Mouse (Mus musculus): Measurements from ENCODE around the gene Abraxas1. TPM values are rescaled to one million over a fixed set of nuclear protein-coding genes. Genes with fewer than 3 reads are reported as not detected.
A peak's percentile ranks its signal among the peaks of the same experiment; 100 is the strongest.

The Abraxas1 gene
- polyA plus RNA-seq (2012; rRNA removed) = 4.6 and 4.9 TPM in 2 replicates

DNA sequence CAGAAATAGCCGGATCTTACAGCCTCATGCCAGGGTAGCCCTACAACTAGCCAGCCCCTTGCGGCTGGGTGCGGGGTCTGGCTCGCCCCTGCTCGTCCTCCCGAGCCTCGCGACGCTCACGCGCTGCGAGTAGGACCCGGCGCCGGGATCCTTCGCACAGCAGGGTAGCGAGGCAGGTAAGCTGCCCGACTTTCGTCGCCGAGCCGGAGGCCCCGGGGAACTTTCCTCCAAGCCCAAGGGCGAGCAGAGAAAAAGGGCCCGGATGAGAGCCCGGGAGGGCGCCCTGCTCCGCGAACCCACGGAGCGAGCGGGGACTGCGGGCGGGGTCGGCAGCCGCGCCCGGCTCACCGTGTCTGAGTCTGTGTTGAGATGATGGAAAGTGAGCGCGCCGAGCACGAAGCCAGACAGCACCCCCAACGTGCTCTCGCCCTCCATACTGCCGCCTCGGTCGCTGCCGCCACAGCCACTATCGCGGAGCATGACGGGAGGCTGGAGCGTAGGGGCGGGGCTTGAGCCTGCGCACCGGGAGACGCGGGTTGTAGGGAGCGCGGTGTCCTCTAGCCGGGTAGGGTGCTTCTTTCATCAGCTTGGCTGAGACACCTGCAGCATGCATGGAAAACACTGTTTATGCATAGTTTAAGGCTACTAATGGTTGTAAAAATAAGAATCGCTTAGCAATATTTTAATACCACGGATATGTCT is at the start of gene Abraxas1:
Abraxas1 (minus strand) TSS at position 483 of the 702 bp plus-strand sequence.
- H3K4me3 ChIP-seq (ENCODE audit: insufficient read depth, low read depth, low read length) = peak within 1 kb of the TSS; percentile 95
- WGBS = under 1% methylated on average over 63 of the region's 63 CpGs
- H3K27me3 ChIP-seq (replicated peaks; ENCODE audit: control insufficient read depth, insufficient read depth, low read length) = no peaks in the 10 kb centered on the region
- TF ChIP-seq CTCF (conservative IDR thresholded peaks at IDR 0.05; ENCODE audit: insufficient read depth, insufficient read length, low read depth, low read length) = no peak
- TF ChIP-seq POLR2A (IDR thresholded peaks at IDR 0.05; ENCODE audit: low read depth, low read length) = peak; percentile 74
- H3K27ac ChIP-seq (ENCODE audit: insufficient read depth, low read depth, low read length) = no peak within 1 kb of the TSS
- no peaks in the 10 kb centered on the region for H3K36me3 ChIP-seq (ENCODE audit: control insufficient read depth, insufficient read depth, low read length)
- H3K4me1 ChIP-seq (ENCODE audit: control insufficient read depth, insufficient read depth, low read length) = 0 out of 2 replicates have a peak, but pooled peaks cover 4% of the 10 kb centered on the region
- peak; percentile 90 for DNase-seq

DNA sequence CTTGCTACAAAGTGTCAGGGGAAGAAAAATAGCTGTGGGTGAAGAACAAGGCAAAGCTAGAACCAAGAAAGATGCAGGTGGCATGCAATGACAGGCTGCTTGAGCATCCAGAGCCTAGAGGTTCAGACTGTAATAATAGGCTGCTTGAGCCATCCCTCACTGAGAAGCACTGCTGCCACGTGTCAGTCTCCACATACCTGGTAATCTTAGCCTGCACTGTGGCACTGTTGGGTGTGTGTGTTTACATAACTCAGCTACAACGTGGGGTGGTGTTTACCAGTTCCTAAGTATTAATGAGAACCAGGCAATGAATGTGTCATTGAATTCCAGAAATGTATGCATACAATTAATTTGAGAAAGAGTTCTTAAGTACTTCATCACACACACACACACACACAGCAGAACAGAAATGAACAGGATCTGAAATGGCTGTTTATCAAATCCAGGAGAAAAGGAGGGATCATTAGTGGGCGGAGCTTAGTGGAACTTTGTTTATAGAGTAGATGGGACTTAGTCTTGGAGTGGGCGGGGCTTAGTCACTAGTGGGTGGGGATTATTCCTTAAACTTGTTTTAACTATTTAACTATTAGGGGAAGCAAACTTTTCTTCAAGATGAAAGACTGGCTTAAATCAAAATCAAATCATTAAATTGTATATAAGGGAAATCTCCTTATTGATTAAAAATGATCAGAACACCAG is 48.6 kb upstream of the Abraxas1 start:
- TF ChIP-seq CTCF (conservative IDR thresholded peaks at IDR 0.05; ENCODE audit: insufficient read depth, insufficient read length, low read depth, low read length) (no peak), POLR2A (IDR thresholded peaks at IDR 0.05; ENCODE audit: low read depth, low read length) (no peak)
- H3K4me3 ChIP-seq (ENCODE audit: insufficient read depth, low read depth, low read length) = no peak overlapping the region
- DNase-seq = no peak
- H3K36me3 ChIP-seq (ENCODE audit: control insufficient read depth, insufficient read depth, low read length) = no peaks in the 10 kb centered on the region
- peaks cover 4% of the 10 kb centered on the region; the same call in 1 of the 2 replicates for H3K4me1 ChIP-seq (ENCODE audit: control insufficient read depth, insufficient read depth, low read length)
- H3K27me3 ChIP-seq (replicated peaks; ENCODE audit: control insufficient read depth, insufficient read depth, low read length) = no peaks in the 10 kb centered on the region
- H3K27ac ChIP-seq (ENCODE audit: insufficient read depth, low read depth, low read length) = no peak overlapping the region
- 60% methylated on average over 4 of the region's 4 CpGs for WGBS

DNA sequence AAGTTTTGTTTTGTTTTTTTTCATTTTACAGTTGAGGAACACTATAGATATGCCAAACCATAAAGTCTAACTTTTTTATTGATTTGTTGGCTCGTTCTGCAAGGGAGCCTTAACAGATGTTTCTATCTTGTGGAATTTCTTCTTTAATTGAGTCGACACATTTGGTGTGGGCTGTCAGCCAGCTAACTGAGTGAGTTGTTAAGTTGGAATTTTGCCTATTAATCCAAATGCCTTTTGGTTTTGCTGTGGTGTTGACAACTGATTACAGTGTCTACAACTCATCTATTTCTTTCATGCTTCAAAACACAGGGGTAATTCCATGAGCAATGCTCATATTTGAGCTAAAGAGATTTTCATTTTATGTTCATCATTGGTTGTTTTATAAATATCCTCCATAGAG is 45.4 kb upstream of the Abraxas1 start:
- no peaks in the 10 kb centered on the region for H3K36me3 ChIP-seq (ENCODE audit: control insufficient read depth, insufficient read depth, low read length)
- WGBS = 30% methylated on average over 2 of the region's 2 CpGs
- peaks cover 4% of the 10 kb centered on the region; the same call in 1 of the 2 replicates for H3K4me1 ChIP-seq (ENCODE audit: control insufficient read depth, insufficient read depth, low read length)
- H3K27me3 ChIP-seq (replicated peaks; ENCODE audit: control insufficient read depth, insufficient read depth, low read length) = no peaks in the 10 kb centered on the region
- DNase-seq = peak; percentile 47
- no peak for TF ChIP-seq CTCF (conservative IDR thresholded peaks at IDR 0.05; ENCODE audit: insufficient read depth, insufficient read length, low read depth, low read length)
- H3K27ac ChIP-seq (ENCODE audit: insufficient read depth, low read depth, low read length) = no peak overlapping the region
- no peak overlapping the region for H3K4me3 ChIP-seq (ENCODE audit: insufficient read depth, low read depth, low read length)

DNA sequence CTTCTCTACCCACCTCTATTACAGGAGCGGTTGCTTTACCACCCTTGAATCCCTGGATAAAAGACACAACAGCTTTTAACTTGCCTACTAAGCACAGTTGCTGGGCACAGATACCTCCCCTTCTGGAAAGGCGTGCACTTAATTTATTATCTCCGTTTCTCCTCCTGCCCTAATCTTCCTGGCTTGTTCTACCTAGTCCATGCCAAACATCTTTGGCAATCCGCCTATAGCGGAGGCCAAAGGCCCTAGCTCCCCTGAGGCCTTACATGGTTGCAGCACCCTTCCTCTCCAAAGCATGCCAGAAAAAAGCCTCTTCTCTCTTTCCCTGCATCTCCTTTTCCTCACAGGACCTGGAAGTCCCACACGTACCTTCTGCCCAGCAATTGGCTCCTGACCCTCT is 43.7 kb upstream of the Abraxas1 start:
- Histone ChIP-seq H3K27me3 (replicated peaks; ENCODE audit: control insufficient read depth, insufficient read depth, low read length) (no peaks in the 10 kb centered on the region), H3K36me3 (ENCODE audit: control insufficient read depth, insufficient read depth, low read length) (no peaks in the 10 kb centered on the region), H3K27ac (ENCODE audit: insufficient read depth, low read depth, low read length) (no peak overlapping the region), H3K4me1 (ENCODE audit: control insufficient read depth, insufficient read depth, low read length) (peaks cover 4% of the 10 kb centered on the region; the same call in 1 of the 2 replicates), H3K4me3 (ENCODE audit: insufficient read depth, low read depth, low read length) (no peak overlapping the region)
- 57% methylated on average over 6 of the region's 6 CpGs for WGBS
- peak; percentile 61 for DNase-seq
- TF ChIP-seq CTCF (conservative IDR thresholded peaks at IDR 0.05; ENCODE audit: insufficient read depth, insufficient read length, low read depth, low read length) = no peak
- TF ChIP-seq POLR2A (IDR thresholded peaks at IDR 0.05; ENCODE audit: low read depth, low read length) = no peak

DNA sequence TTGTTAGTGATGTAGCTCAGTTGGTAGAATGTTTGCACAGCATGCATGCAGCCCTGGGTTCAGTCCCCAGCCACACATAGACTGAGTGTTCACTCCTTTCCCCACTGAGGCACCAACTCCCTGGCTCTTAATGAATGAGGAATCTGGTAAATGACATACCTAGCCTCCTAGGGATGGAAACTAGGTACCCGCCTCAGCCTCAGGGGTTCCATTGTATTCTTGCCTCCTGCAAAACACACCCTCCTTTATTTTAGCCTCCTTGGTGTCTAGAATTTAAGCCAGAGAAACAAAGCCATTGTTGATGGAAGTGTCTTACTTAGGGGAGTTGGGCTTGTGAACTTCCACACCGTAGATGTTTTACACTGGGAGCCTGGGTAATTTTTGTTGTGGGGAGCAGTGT is 42.3 kb upstream of the Abraxas1 start:
- TF ChIP-seq CTCF (conservative IDR thresholded peaks at IDR 0.05; ENCODE audit: insufficient read depth, insufficient read length, low read depth, low read length) = no peak
- no peak for TF ChIP-seq POLR2A (IDR thresholded peaks at IDR 0.05; ENCODE audit: low read depth, low read length)
- no peak overlapping the region for H3K4me3 ChIP-seq (ENCODE audit: insufficient read depth, low read depth, low read length)
- H3K27ac ChIP-seq (ENCODE audit: insufficient read depth, low read depth, low read length) = no peak overlapping the region
- DNase-seq = no peak
- H3K36me3 ChIP-seq (ENCODE audit: control insufficient read depth, insufficient read depth, low read length) = no peaks in the 10 kb centered on the region
- WGBS = 94% methylated on average over 2 of the region's 2 CpGs
- H3K27me3 ChIP-seq (replicated peaks; ENCODE audit: control insufficient read depth, insufficient read depth, low read length) = no peaks in the 10 kb centered on the region
- peaks cover 4% of the 10 kb centered on the region; the same call in 1 of the 2 replicates for H3K4me1 ChIP-seq (ENCODE audit: control insufficient read depth, insufficient read depth, low read length)

DNA sequence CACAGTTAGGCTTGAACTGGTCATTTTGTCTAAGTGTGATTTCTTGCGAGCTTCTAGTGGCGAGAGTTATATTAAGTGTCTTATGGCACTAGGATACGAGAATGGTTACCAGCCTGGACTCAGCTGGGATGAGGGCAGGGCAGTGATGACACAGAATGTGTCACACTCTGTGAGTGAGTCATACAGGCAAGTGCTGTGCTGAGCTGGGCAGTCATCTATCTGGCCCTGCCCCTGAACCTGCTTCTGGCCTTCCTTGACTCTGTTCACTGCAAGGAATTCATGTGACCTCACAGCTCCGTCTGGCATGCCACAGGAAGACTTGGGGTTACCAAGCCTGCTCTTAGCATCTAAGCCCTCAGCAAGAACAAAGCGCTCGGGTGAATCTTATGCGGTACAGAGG is 41.0 kb upstream of the Abraxas1 start:
- DNase-seq = no peak
- TF ChIP-seq POLR2A (IDR thresholded peaks at IDR 0.05; ENCODE audit: low read depth, low read length) (no peak), CTCF (conservative IDR thresholded peaks at IDR 0.05; ENCODE audit: insufficient read depth, insufficient read length, low read depth, low read length) (no peak)
- Histone ChIP-seq H3K4me3 (ENCODE audit: insufficient read depth, low read depth, low read length) (no peak overlapping the region), H3K36me3 (ENCODE audit: control insufficient read depth, insufficient read depth, low read length) (no peaks in the 10 kb centered on the region), H3K27ac (ENCODE audit: insufficient read depth, low read depth, low read length) (no peak overlapping the region), H3K4me1 (ENCODE audit: control insufficient read depth, insufficient read depth, low read length) (peaks cover 4% of the 10 kb centered on the region; the same call in 1 of the 2 replicates), H3K27me3 (replicated peaks; ENCODE audit: control insufficient read depth, insufficient read depth, low read length) (no peaks in the 10 kb centered on the region)
- WGBS = 84% methylated on average over 7 of the region's 7 CpGs

DNA sequence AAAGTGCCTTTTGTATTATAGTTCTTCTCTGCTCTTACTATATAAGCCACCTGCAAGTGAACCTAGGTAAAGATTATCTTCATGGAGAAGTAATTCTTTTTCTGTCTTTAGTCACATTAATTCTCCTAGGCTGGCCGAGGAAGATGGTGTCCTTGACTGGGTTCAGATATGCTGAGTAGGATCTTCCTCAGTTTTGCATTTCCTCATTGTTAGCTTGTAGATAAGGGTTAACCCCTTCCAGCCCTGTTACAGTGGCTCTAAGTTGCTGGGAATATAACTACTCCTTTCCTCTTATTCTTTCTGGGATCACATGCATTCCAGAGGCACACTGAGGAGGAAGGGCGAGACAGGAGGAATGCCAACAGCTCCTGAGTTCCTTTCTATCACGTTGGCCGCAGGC is 40.4 kb upstream of the Abraxas1 start:
- peaks cover 4% of the 10 kb centered on the region; the same call in 1 of the 2 replicates for H3K4me1 ChIP-seq (ENCODE audit: control insufficient read depth, insufficient read depth, low read length)
- no peak overlapping the region for H3K27ac ChIP-seq (ENCODE audit: insufficient read depth, low read depth, low read length)
- TF ChIP-seq POLR2A (IDR thresholded peaks at IDR 0.05; ENCODE audit: low read depth, low read length) (no peak), CTCF (conservative IDR thresholded peaks at IDR 0.05; ENCODE audit: insufficient read depth, insufficient read length, low read depth, low read length) (no peak)
- no peak for DNase-seq
- H3K36me3 ChIP-seq (ENCODE audit: control insufficient read depth, insufficient read depth, low read length) = no peaks in the 10 kb centered on the region
- no peaks in the 10 kb centered on the region for H3K27me3 ChIP-seq (replicated peaks; ENCODE audit: control insufficient read depth, insufficient read depth, low read length)
- no peak overlapping the region for H3K4me3 ChIP-seq (ENCODE audit: insufficient read depth, low read depth, low read length)
- 53% methylated on average over 4 of the region's 4 CpGs for WGBS
